Mouse (Mus musculus): ENCODE measurements at regions not wholly inside any gene's neighbourhood (a gene's known extent, or its start where the extent isn't known, plus 50 kb on each side); places are given as distances from the start of the nearest gene placed in this dataset.

GRCm38 (mm10) chr11:20477183-20478037 lies 65.6 kb upstream of the Sertad2 start:
- Histone ChIP-seq H3K27me3 (replicated peaks) (no peaks in the 10 kb centered on the region), H3K4me1 (ENCODE audit: control insufficient read depth in 1 of 2, insufficient read depth in 2 of 2) (peaks cover 0 to 9% of the 10 kb centered on the region in 2 experiments; a peak in 1 of 4 replicates), H3K4me3 (replicated peaks in 1 of 3; ENCODE audit: low read depth in 2 of 3, low read length in 2 of 3, poor library complexity in 1 of 3) (no peak overlapping the region), H3K9ac (ENCODE audit: insufficient read depth, low read depth) (no peak overlapping the region), H3K9me3 (replicated peaks; ENCODE audit: low read length) (peaks cover 3% of the 10 kb centered on the region), H3K36me3 (replicated peaks in 1 of 2; ENCODE audit: control insufficient read depth in 1 of 2, insufficient read depth in 1 of 2, low read length in 1 of 2) (no peaks in the 10 kb centered on the region), H3K27ac (ENCODE audit: insufficient read depth, low read depth) (no peak overlapping the region), H3K4me2 (ENCODE audit: insufficient read depth, low read depth, poor library complexity, severe bottlenecking) (no peak overlapping the region), H3K79me2 (replicated peaks; ENCODE audit: control insufficient read depth, extremely low read depth, insufficient read depth, poor library complexity, severe bottlenecking) (no peaks in the 10 kb centered on the region)
- dilution Hi-C loops (cut with MboI; ENCODE audit: extremely low pct_ligation_motif_present, extremely low pct_unique_long_range_greater_than_20kb, low sequenced_read_pairs) (no loop called here), in situ Hi-C loops (cut with MboI; ENCODE audit: low pct_ligation_motif_present, low pct_unique_long_range_greater_than_20kb, low sequenced_read_pairs) (no loop called here)
- DNase-seq (ENCODE audit: extremely low read depth): no peak
- TF ChIP-seq IRF4 (IDR thresholded peaks at IDR 0.05; ENCODE audit: low read depth, low read length): no peak
- no peak for TF ChIP-seq TCF12 (IDR thresholded peaks at IDR 0.05; ENCODE audit: low read depth, low read length)
- TF ChIP-seq MAZ (IDR thresholded peaks at IDR 0.05; ENCODE audit: low read depth, low read length): no peak
- no peak for TF ChIP-seq MAFK (IDR thresholded peaks at IDR 0.05; ENCODE audit: insufficient replicate concordance, low read length)
- no peak for TF ChIP-seq HCFC1 (IDR thresholded peaks at IDR 0.05; ENCODE audit: low read depth, low read length)
- TF ChIP-seq CTCF (conservative IDR thresholded peaks at IDR 0.05 in 1 of 2, IDR thresholded peaks at IDR 0.05 in 1 of 2; ENCODE audit: low read depth in 2 of 2, low read length in 2 of 2): peak in 1 of 2 experiments; percentile 45; a peak in 2 of 4 replicates
- TF ChIP-seq RAD21 (IDR thresholded peaks at IDR 0.05; ENCODE audit: low read depth, low read length): peak; percentile 33
- TF ChIP-seq NRF1 (IDR thresholded peaks at IDR 0.05; ENCODE audit: low read depth, low read length): no peak
- TF ChIP-seq UBTF (IDR thresholded peaks at IDR 0.05; ENCODE audit: low read depth, low read length): no peak
- TF ChIP-seq EP300 (IDR thresholded peaks at IDR 0.05; ENCODE audit: low read length): no peak
- TF ChIP-seq ZKSCAN1 (IDR thresholded peaks at IDR 0.05; ENCODE audit: borderline replicate concordance, low read depth, low read length): no peak
- peak; percentile 40; the same call in 1 of the 2 replicates for TF ChIP-seq SMC3 (IDR thresholded peaks at IDR 0.05; ENCODE audit: low read depth, low read length)
- TF ChIP-seq ZC3H11A (IDR thresholded peaks at IDR 0.05; ENCODE audit: low read depth, low read length): no peak
- no peak for TF ChIP-seq POLR2AphosphoS2 (IDR thresholded peaks at IDR 0.05; ENCODE audit: low read depth, low read length)

- dilution Hi-C loops (cut with MboI; ENCODE audit: extremely low pct_ligation_motif_present, extremely low pct_unique_long_range_greater_than_20kb, low sequenced_read_pairs) (no loop called here), in situ Hi-C loops (cut with MboI; ENCODE audit: low pct_ligation_motif_present, low pct_unique_long_range_greater_than_20kb, low sequenced_read_pairs) (no loop called here)
- H3K36me3 ChIP-seq (replicated peaks in 1 of 2; ENCODE audit: control insufficient read depth in 1 of 2, insufficient read depth in 1 of 2, low read length in 1 of 2): no peaks in the 10 kb centered on the region
- H3K9me3 ChIP-seq (replicated peaks; ENCODE audit: low read length): peaks cover 3% of the 10 kb centered on the region
- H3K27me3 ChIP-seq (replicated peaks): no peaks in the 10 kb centered on the region
- no peak overlapping the region for H3K4me2 ChIP-seq (ENCODE audit: insufficient read depth, low read depth, poor library complexity, severe bottlenecking)
- H3K9ac ChIP-seq (ENCODE audit: insufficient read depth, low read depth): no peak overlapping the region
- H3K4me1 ChIP-seq (ENCODE audit: control insufficient read depth in 1 of 2, insufficient read depth in 2 of 2): peaks cover 0 to 6% of the 10 kb centered on the region in 2 experiments; a peak in 1 of 4 replicates
- H3K4me3 ChIP-seq (replicated peaks in 1 of 3; ENCODE audit: low read depth in 2 of 3, low read length in 2 of 3, poor library complexity in 1 of 3): no peak overlapping the region
- H3K27ac ChIP-seq (ENCODE audit: insufficient read depth, low read depth): no peak overlapping the region
- DNase-seq (ENCODE audit: extremely low read depth): no peak
- H3K79me2 ChIP-seq (replicated peaks; ENCODE audit: control insufficient read depth, extremely low read depth, insufficient read depth, poor library complexity, severe bottlenecking): no peaks in the 10 kb centered on the region
- TF ChIP-seq NRF1 (IDR thresholded peaks at IDR 0.05; ENCODE audit: low read depth, low read length) (no peak), SMC3 (IDR thresholded peaks at IDR 0.05; ENCODE audit: low read depth, low read length) (peak; percentile 29), HCFC1 (IDR thresholded peaks at IDR 0.05; ENCODE audit: low read depth, low read length) (no peak), CTCF (conservative IDR thresholded peaks at IDR 0.05 in 1 of 2, IDR thresholded peaks at IDR 0.05 in 1 of 2; ENCODE audit: low read depth in 2 of 2, low read length in 2 of 2) (peak in 1 of 2 experiments; percentile 54; a peak in 2 of 4 replicates), E2F4 (IDR thresholded peaks at IDR 0.05; ENCODE audit: insufficient replicate concordance, low read depth, low read length) (no peak)
These were observed 62.4 kb upstream of the Sertad2 start for GRCm38 (mm10) chr11:20480632-20481031.

Measured in CH12.LX (cell line).